Mouse (Mus musculus) neural tube, embryonic 10.5 days (tissue): ENCODE results near the gene Olfr653.

ENCODE experiments used
- DNase-seq: peaks from one replicate; pipeline ENCODE4 v3.0.0-alpha.2; 2017; ENCODE audit warnings: low spot score; ENCODE audit errors: extremely low spot score

The Olfr653 gene

GRCm38 (mm10) chr7:104577014-104577413, at the start of gene Olfr653:
Gene Olfr653, plus strand, starts transcription at chr7:104577314.
- DNase-seq, result no peak

GRCm38 (mm10) chr7:104549833-104550232, 27.3 kb upstream of the Olfr653 start, which contains the start of gene Olfr651:
Gene Olfr651, plus strand, starts transcription at chr7:104550133.
- no peak for DNase-seq

GRCm38 (mm10) chr7:104552700-104553099, 24.4 kb upstream of the Olfr653 start:
- no peak for DNase-seq

GRCm38 (mm10) chr7:104560601-104561000, 16.5 kb upstream of the Olfr653 start, which contains the start of gene Olfr652:
Gene Olfr652, plus strand, starts transcription at chr7:104560901.
- no peak for DNase-seq

GRCm38 (mm10) chr7:104580846-104581245, 3.7 kb downstream of the Olfr653 start:
- DNase-seq, result no peak

GRCm38 (mm10) chr7:104581429-104581828, 4.3 kb downstream of the Olfr653 start:
- no peak for DNase-seq

- no peak for DNase-seq
Observed at GRCm38 (mm10) chr7:104586725-104587124, 9.6 kb downstream of the Olfr653 start, which contains the start of gene Olfr654. Gene Olfr654, plus strand, starts transcription at chr7:104587025.

GRCm38 (mm10) chr7:104588274-104588673, 11.2 kb downstream of the Olfr653 start:
- DNase-seq, result no peak

GRCm38 (mm10) chr7:104601679-104602078, 24.6 kb downstream of the Olfr653 start, which contains the start of gene Olfr655:
Gene Olfr655, minus strand, starts transcription at chr7:104601779.
- DNase-seq, result no peak

- DNase-seq, result peak; percentile 47
Observed at GRCm38 (mm10) chr7:104603173-104603572, 26.1 kb downstream of the Olfr653 start.

- no peak for DNase-seq
Observed at GRCm38 (mm10) chr7:104604727-104605126, 27.6 kb downstream of the Olfr653 start.

- DNase-seq, result no peak
Observed at GRCm38 (mm10) chr7:104613655-104614054, 36.5 kb downstream of the Olfr653 start, which contains the start of gene Olfr656. Gene Olfr656, plus strand, starts transcription at chr7:104613955.

GRCm38 (mm10) chr7:104624494-104624893, 47.4 kb downstream of the Olfr653 start, which contains the start of gene Olfr657:
Gene Olfr657, plus strand, starts transcription at chr7:104624794.
- DNase-seq, result no peak
